In genomic region chr4:55005521-55005969, GRCm38 (mm10) we compare ENCODE assay signal across 7 mouse cellular contexts.
DNase-seq lines count a peak whose midpoint lies in the region; ATAC-seq lines count a peak whose summit lies in the region.

No protein-coding gene starts in this region.

- peaks cover 25% of the 10 kb centered on the region for H3K36me3 ChIP-seq in heart, embryonic 11.5 days (ENCODE audit: control insufficient read depth, insufficient read depth, low read length)
- H3K36me3 ChIP-seq in kidney, embryonic 16.5 days (ENCODE audit: insufficient read depth, low read length), result peaks cover 33% of the 10 kb centered on the region
- peaks cover 13% of the 10 kb centered on the region for H3K36me3 ChIP-seq in liver, embryonic 12.5 days

- WGBS in heart, embryonic 11.5 days (ENCODE audit: insufficient replicate concordance), result 10% methylated on average over 9 of the region's 9 CpGs
- 11% methylated on average over 9 of the region's 9 CpGs for WGBS in kidney, embryonic 16.5 days
- WGBS in liver, embryonic 12.5 days (ENCODE audit: insufficient replicate concordance), result 23% methylated on average over 9 of the region's 9 CpGs

- no peaks in the 10 kb centered on the region for H3K27me3 ChIP-seq in heart, embryonic 11.5 days (ENCODE audit: control insufficient read depth, insufficient read depth, low read length)
- H3K27me3 ChIP-seq in kidney, embryonic 16.5 days (ENCODE audit: insufficient read depth, low read length), result no peaks in the 10 kb centered on the region
- no peaks in the 10 kb centered on the region for H3K27me3 ChIP-seq in liver, embryonic 12.5 days (replicated peaks)

- peak; percentile 83 for ATAC-seq in heart, embryonic 11.5 days (replicated peaks; ENCODE audit: insufficient number of reproducible peaks, low FRiP score, low TSS enrichment)
- peak; percentile 84 for ATAC-seq in kidney, embryonic 16.5 days (ENCODE audit: low FRiP score, low TSS enrichment)
- ATAC-seq in liver, embryonic 12.5 days, result peak; percentile 67

- peak overlapping the region; percentile 92 for H3K27ac ChIP-seq in heart, embryonic 11.5 days (ENCODE audit: low read depth, low read length)
- H3K27ac ChIP-seq in kidney, embryonic 16.5 days (ENCODE audit: low read length), result peak overlapping the region; percentile 95
- peak overlapping the region; percentile 33 for H3K27ac ChIP-seq in liver, embryonic 12.5 days

- H3K4me3 ChIP-seq in heart, embryonic 11.5 days (ENCODE audit: low read depth, low read length), result peak overlapping the region; percentile 6; the same call in 1 of the 2 replicates
- peak overlapping the region; percentile 25 for H3K4me3 ChIP-seq in kidney, embryonic 16.5 days (ENCODE audit: low read length)
- no peak overlapping the region for H3K4me3 ChIP-seq in liver, embryonic 12.5 days

- H3K9ac ChIP-seq in heart, embryonic 11.5 days (ENCODE audit: low read depth, low read length), result peak overlapping the region; percentile 58
- peak overlapping the region; percentile 53 for H3K9ac ChIP-seq in kidney, embryonic 16.5 days (replicated peaks; ENCODE audit: low read length)
- no peak overlapping the region for H3K9ac ChIP-seq in liver, embryonic 12.5 days

- H3K4me2 ChIP-seq in heart, embryonic 11.5 days, result peak overlapping the region; percentile 59
- peak overlapping the region; percentile 49 for H3K4me2 ChIP-seq in kidney, embryonic 16.5 days (replicated peaks; ENCODE audit: low read depth, low read length)
- peak overlapping the region; percentile 14 for H3K4me2 ChIP-seq in liver, embryonic 12.5 days

- H3K9me3 ChIP-seq in heart, embryonic 11.5 days (replicated peaks; ENCODE audit: control insufficient read depth, low read length), result no peaks in the 10 kb centered on the region
- H3K9me3 ChIP-seq in kidney, embryonic 16.5 days (ENCODE audit: low read length), result no peaks in the 10 kb centered on the region
- H3K9me3 ChIP-seq in liver, embryonic 12.5 days (replicated peaks), result no peaks in the 10 kb centered on the region; the same call in 1 of the 2 replicates

- peak; percentile 82 for DNase-seq in brain, adult 2 months (ENCODE audit: low read depth, low spot score)
- DNase-seq in embryo, embryonic 10.5 days (ENCODE audit: low spot score), result peak; percentile 78
- DNase-seq in neural tube, embryonic 10.5 days (ENCODE audit: extremely low spot score, low spot score), result peak; percentile 56
- peak; percentile 9 for DNase-seq in testis, postnatal 14 days (ENCODE audit: low spot score)

- H3K4me1 ChIP-seq in heart, embryonic 11.5 days (ENCODE audit: control insufficient read depth, insufficient read depth, low read length), result peaks cover 48% of the 10 kb centered on the region
- peaks cover 32% of the 10 kb centered on the region for H3K4me1 ChIP-seq in kidney, embryonic 16.5 days (ENCODE audit: insufficient read depth, low read length)
- peaks cover 16% of the 10 kb centered on the region; the same call in 1 of the 2 replicates for H3K4me1 ChIP-seq in liver, embryonic 12.5 days

Comparison
In these comparisons a context has a peak if more than half of its experiments do, and no peak if none do; other contexts are left out.
1. DNase-seq: peak in every context shown above with its lines; median percentile 82 in brain, adult 2 months; 78 in embryo, embryonic 10.5 days; 56 in neural tube, embryonic 10.5 days; 9 in testis, postnatal 14 days.
2. H3K27ac ChIP-seq: peak in every context shown above with its lines; median percentile 95 in kidney, embryonic 16.5 days; 92 in heart, embryonic 11.5 days; 33 in liver, embryonic 12.5 days.